Mouse (Mus musculus): ENCODE results near the gene Tnxb. TPM values are rescaled to one million over a fixed set of nuclear protein-coding genes. Genes with fewer than 3 reads are reported as not detected.

Gene Tnxb
- polyA plus RNA-seq, 1 experiment from 2014 or later: 0.09 TPM

Other genes with a start within 250 kb of the Tnxb start
- not detected in 2 replicates for gene Btnl4, start 193.2 kb upstream of the Tnxb start, polyA plus RNA-seq (2014; fragmentation: Nextera tagmentation; extraction: Ambion mirVana)
- gene Btnl6, start 153.2 kb upstream of the Tnxb start, polyA plus RNA-seq (2014; fragmentation: Nextera tagmentation; extraction: Ambion mirVana): not detected in 2 replicates
- gene Notch4, start 106.3 kb upstream of the Tnxb start, polyA plus RNA-seq (2014; fragmentation: Nextera tagmentation; extraction: Ambion mirVana): 9.6 and 11.6 TPM in 2 replicates
- gene Gpsm3, start 80.7 kb upstream of the Tnxb start, polyA plus RNA-seq (2014; fragmentation: Nextera tagmentation; extraction: Ambion mirVana): 3.2 and 5.9 TPM in 2 replicates
- 16.6 and 17.3 TPM in 2 replicates for gene Pbx2, start 79.3 kb upstream of the Tnxb start, polyA plus RNA-seq (2014; fragmentation: Nextera tagmentation; extraction: Ambion mirVana)
- 1.7 and 2.2 TPM in 2 replicates for gene Ager, start 72.7 kb upstream of the Tnxb start, polyA plus RNA-seq (2014; fragmentation: Nextera tagmentation; extraction: Ambion mirVana)
- gene Rnf5, start 66.8 kb upstream of the Tnxb start, polyA plus RNA-seq (2014; fragmentation: Nextera tagmentation; extraction: Ambion mirVana): 175 and 182 TPM in 2 replicates
- gene Agpat1, start 66.3 kb upstream of the Tnxb start, polyA plus RNA-seq (2014; fragmentation: Nextera tagmentation; extraction: Ambion mirVana): 73.8 and 81.2 TPM in 2 replicates
- 4.4 and 4.7 TPM in 2 replicates for gene Egfl8, start 54.6 kb upstream of the Tnxb start, polyA plus RNA-seq (2014; fragmentation: Nextera tagmentation; extraction: Ambion mirVana)
- gene Ppt2, start 42.0 kb upstream of the Tnxb start, polyA plus RNA-seq (2014; fragmentation: Nextera tagmentation; extraction: Ambion mirVana): 23.6 and 26.0 TPM in 2 replicates
- 1.0 and 2.0 TPM in 2 replicates for gene Prrt1, start 41.0 kb upstream of the Tnxb start, polyA plus RNA-seq (2014; fragmentation: Nextera tagmentation; extraction: Ambion mirVana)
- gene Fkbpl, start 25.8 kb upstream of the Tnxb start, polyA plus RNA-seq (2014; fragmentation: Nextera tagmentation; extraction: Ambion mirVana): 16.4 and 17.2 TPM in 2 replicates
- 61.9 and 67.5 TPM in 2 replicates for gene Atf6b, start 23.4 kb upstream of the Tnxb start, polyA plus RNA-seq (2014; fragmentation: Nextera tagmentation; extraction: Ambion mirVana)
- not detected in 2 replicates for gene C4b, start 73.3 kb downstream of the Tnxb start, polyA plus RNA-seq (2014; fragmentation: Nextera tagmentation; extraction: Ambion mirVana)
- gene Cyp21a1, start 134.0 kb downstream of the Tnxb start, polyA plus RNA-seq (2014; fragmentation: Nextera tagmentation; extraction: Ambion mirVana): not detected in 2 replicates
- 21.7 and 22.7 TPM in 2 replicates for gene Stk19, start 166.4 kb downstream of the Tnxb start, polyA plus RNA-seq (2014; fragmentation: Nextera tagmentation; extraction: Ambion mirVana)
- 58.6 and 64.9 TPM in 2 replicates for gene Dxo, start 166.5 kb downstream of the Tnxb start, polyA plus RNA-seq (2014; fragmentation: Nextera tagmentation; extraction: Ambion mirVana)
- gene Skiv2l, start 179.7 kb downstream of the Tnxb start, polyA plus RNA-seq (2014; fragmentation: Nextera tagmentation; extraction: Ambion mirVana): 26.9 and 29.9 TPM in 2 replicates
- gene Nelfe, start 179.9 kb downstream of the Tnxb start, polyA plus RNA-seq (2014; fragmentation: Nextera tagmentation; extraction: Ambion mirVana): 117 and 138 TPM in 2 replicates
- 1.0 and 2.1 TPM in 2 replicates for gene Cfb, start 192.0 kb downstream of the Tnxb start, polyA plus RNA-seq (2014; fragmentation: Nextera tagmentation; extraction: Ambion mirVana)
- gene Zbtb12, start 208.9 kb downstream of the Tnxb start, polyA plus RNA-seq (2014; fragmentation: Nextera tagmentation; extraction: Ambion mirVana): 2.9 and 3.2 TPM in 2 replicates
- gene Gm20547, start 211.5 kb downstream of the Tnxb start, polyA plus RNA-seq (2014; fragmentation: Nextera tagmentation; extraction: Ambion mirVana): not detected in 2 replicates
- gene C2, start 227.7 kb downstream of the Tnxb start, polyA plus RNA-seq (2014; fragmentation: Nextera tagmentation; extraction: Ambion mirVana): 0.64 and 1.2 TPM in 2 replicates
- gene Ehmt2, start 227.9 kb downstream of the Tnxb start, polyA plus RNA-seq (2014; fragmentation: Nextera tagmentation; extraction: Ambion mirVana): 57.4 and 70.1 TPM in 2 replicates
- gene Slc44a4, start 243.9 kb downstream of the Tnxb start, polyA plus RNA-seq (2014; fragmentation: Nextera tagmentation; extraction: Ambion mirVana): 0.12 and 0.29 TPM in 2 replicates

Data from hindbrain, embryonic 11.5 days (tissue).